Mouse (Mus musculus): ENCODE measurements at regions not wholly inside any gene's neighbourhood (a gene's known extent, or its start where the extent isn't known, plus 50 kb on each side); places are given as distances from the start of the nearest gene placed in this dataset.
"Not testable (repeated sequence)": the region's sequence is repeated elsewhere in the genome, so short reads cannot be mapped to it uniquely, and the experiment has no call there.

- in situ Hi-C loops (cut with MboI, MseI), result no loop called here
Measured at GRCm38 (mm10) chr10:10116442-10116841, 215.6 kb upstream of the Stxbp5 start.

- in situ Hi-C loops (cut with MboI, MseI), result no loop called here
Measured at GRCm38 (mm10) chr10:10113256-10113655, 212.4 kb upstream of the Stxbp5 start.

- in situ Hi-C loops (cut with MboI, MseI), result no loop called here
Measured at GRCm38 (mm10) chr10:10111055-10111454, 210.2 kb upstream of the Stxbp5 start.

- in situ Hi-C loops (cut with MboI, MseI), result loop anchor here (10.0 kb wide), 1 partner anchor 65 kb away; no protein-coding TSS in a partner anchor
Measured at GRCm38 (mm10) chr10:10109867-10110266, 209.0 kb upstream of the Stxbp5 start.

GRCm38 (mm10) chr10:10107123-10107525, 206.2 kb upstream of the Stxbp5 start:
- in situ Hi-C loops (cut with MboI, MseI), result loop anchor here (10.0 kb wide), 1 partner anchor 62 kb away; no protein-coding TSS in a partner anchor

- in situ Hi-C loops (cut with MboI, MseI), result loop anchor here (10.0 kb wide), 1 partner anchor 62 kb away; no protein-coding TSS in a partner anchor
Measured at GRCm38 (mm10) chr10:10106646-10107045, 205.8 kb upstream of the Stxbp5 start.

- in situ Hi-C loops (cut with MboI, MseI), result loop anchor here (10.0 kb wide), 1 partner anchor 57 kb away; no protein-coding TSS in a partner anchor
Measured at GRCm38 (mm10) chr10:10101641-10102040, 200.8 kb upstream of the Stxbp5 start.

GRCm38 (mm10) chr10:10098521-10098920, 197.6 kb upstream of the Stxbp5 start:
- in situ Hi-C loops (cut with MboI, MseI), result no loop called here

- in situ Hi-C loops (cut with MboI, MseI), result no loop called here
Measured at GRCm38 (mm10) chr10:10094113-10094512, 193.2 kb upstream of the Stxbp5 start.

- in situ Hi-C loops (cut with MboI, MseI), result no loop called here
Measured at GRCm38 (mm10) chr10:10093713-10094112, 192.8 kb upstream of the Stxbp5 start.

GRCm38 (mm10) chr10:10085934-10086333, 185.1 kb upstream of the Stxbp5 start:
- in situ Hi-C loops (cut with MboI, MseI), result no loop called here

- in situ Hi-C loops (cut with MboI, MseI), result no loop called here
Measured at GRCm38 (mm10) chr10:10070146-10070545, 169.3 kb upstream of the Stxbp5 start.

GRCm38 (mm10) chr10:10069704-10070103, 168.8 kb upstream of the Stxbp5 start:
- in situ Hi-C loops (cut with MboI, MseI), result not testable (repeated sequence)

GRCm38 (mm10) chr10:10046753-10047152, 145.9 kb upstream of the Stxbp5 start:
- in situ Hi-C loops (cut with MboI, MseI), result loop anchor here (10.0 kb wide), 1 partner anchor 58 kb away; no protein-coding TSS in a partner anchor

GRCm38 (mm10) chr10:10046318-10046717, 145.4 kb upstream of the Stxbp5 start:
- in situ Hi-C loops (cut with MboI, MseI), result loop anchor here (10.0 kb wide), 1 partner anchor 58 kb away; no protein-coding TSS in a partner anchor

- in situ Hi-C loops (cut with MboI, MseI), result no loop called here
Measured at GRCm38 (mm10) chr10:10009244-10009643, 108.4 kb upstream of the Stxbp5 start.

GRCm38 (mm10) chr10:9998621-9999020, 97.7 kb upstream of the Stxbp5 start:
- in situ Hi-C loops (cut with MboI, MseI), result no loop called here

GRCm38 (mm10) chr10:9996211-9996610, 95.3 kb upstream of the Stxbp5 start:
- in situ Hi-C loops (cut with MboI, MseI), result no loop called here

GRCm38 (mm10) chr10:9992798-9993197, 91.9 kb upstream of the Stxbp5 start:
- in situ Hi-C loops (cut with MboI, MseI), result no loop called here

- in situ Hi-C loops (cut with MboI, MseI), result no loop called here
Measured at GRCm38 (mm10) chr10:9985407-9985806, 84.5 kb upstream of the Stxbp5 start.

- in situ Hi-C loops (cut with MboI, MseI), result no loop called here
Measured at GRCm38 (mm10) chr10:9976424-9976823, 75.5 kb upstream of the Stxbp5 start.
